Mouse (Mus musculus) olfactory bulb, adult 2 months (tissue): ENCODE data around the gene Syt1.

ENCODE experiments used
- CTCF ChIP-seq: fragments of 200-500 bp; IDR thresholded peaks from 2 replicates; pipeline ENCODE4 v1.5.1; 2012; ENCODE audit warnings: low read depth, mild to moderate bottlenecking, low read length, moderate library complexity; ENCODE audit not compliant: insufficient read depth
- POLR2A ChIP-seq: fragments of 200-500 bp; IDR thresholded peaks from 2 replicates; pipeline ENCODE4 v1.6.1; 2012; ENCODE audit warnings: mild to moderate bottlenecking, low read depth, low read length, moderate library complexity; ENCODE audit not compliant: insufficient read depth

DNA sequence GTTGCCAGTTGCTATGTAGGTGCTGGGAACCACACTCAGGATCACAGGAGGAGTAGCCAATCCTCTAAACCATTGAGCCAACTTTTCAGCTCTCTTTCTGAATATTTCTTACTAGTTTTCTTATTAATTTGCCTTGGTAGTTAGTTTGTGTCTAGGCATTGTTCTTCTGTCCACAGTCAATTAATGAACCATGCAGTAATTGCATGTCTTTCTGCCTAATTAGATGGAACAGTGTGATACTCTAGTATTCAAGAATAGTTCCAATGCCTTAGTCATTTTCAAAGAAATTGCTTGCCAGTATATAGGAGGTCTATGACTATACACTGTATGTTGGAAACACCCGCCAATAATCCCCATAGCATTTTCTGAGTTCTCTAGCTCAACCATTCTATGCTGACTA lies 118.3 kb downstream of the Syt1 start:
- no peak for TF ChIP-seq CTCF
- TF ChIP-seq POLR2A, result no peak
